Mouse (Mus musculus) T-helper 2 cell (primary cell): ENCODE measurements at regions not wholly inside any gene's neighbourhood (a gene's known extent, or its start where the extent isn't known, plus 50 kb on each side); places are given as distances from the start of the nearest gene placed in this dataset.

Experiments used
- in situ Hi-C: fragments of 300-600 bp; cut with MboI, MseI; formaldehyde crosslinking; loops from one replicate; pipeline ENCODE4 v1.15.1; 2025; ENCODE audit warnings: high pct_unique_total_duplicates

GRCm38 (mm10) chr14:24997786-24998509 lies 461.0 kb upstream of the Zmiz1 start:
- in situ Hi-C loops = loop anchor here (25.0 kb wide), 1 partner anchor 564 kb away; no protein-coding TSS in a partner anchor

GRCm38 (mm10) chr14:24999008-24999572 lies 459.9 kb upstream of the Zmiz1 start:
- in situ Hi-C loops = loop anchor here (25.0 kb wide), 1 partner anchor 563 kb away; no protein-coding TSS in a partner anchor

GRCm38 (mm10) chr14:25005241-25005946 lies 453.6 kb upstream of the Zmiz1 start:
- in situ Hi-C loops = no loop called here

- in situ Hi-C loops = no loop called here
Observed at GRCm38 (mm10) chr14:25011926-25012325, 447.1 kb upstream of the Zmiz1 start.

- in situ Hi-C loops = no loop called here
Observed at GRCm38 (mm10) chr14:25015288-25016238, 443.4 kb upstream of the Zmiz1 start.

GRCm38 (mm10) chr14:25017860-25018259 lies 441.1 kb upstream of the Zmiz1 start:
- in situ Hi-C loops = no loop called here

GRCm38 (mm10) chr14:25019306-25019905 lies 439.6 kb upstream of the Zmiz1 start:
- in situ Hi-C loops = no loop called here

GRCm38 (mm10) chr14:25022523-25023269 lies 436.3 kb upstream of the Zmiz1 start:
- in situ Hi-C loops = no loop called here

GRCm38 (mm10) chr14:25023270-25023800 lies 435.6 kb upstream of the Zmiz1 start:
- in situ Hi-C loops = no loop called here

GRCm38 (mm10) chr14:25025074-25025473 lies 433.9 kb upstream of the Zmiz1 start:
- in situ Hi-C loops = loop anchor here (25.0 kb wide), 1 partner anchor 1013 kb away; the partner anchor contains the start of gene Kcnma1

- in situ Hi-C loops = loop anchor here (25.0 kb wide), 1 partner anchor 1015 kb away; the partner anchor contains the start of gene Kcnma1
Observed at GRCm38 (mm10) chr14:25027076-25027475, 431.9 kb upstream of the Zmiz1 start.

GRCm38 (mm10) chr14:25027842-25028241 lies 431.1 kb upstream of the Zmiz1 start:
- in situ Hi-C loops = loop anchor here (25.0 kb wide), 1 partner anchor 1016 kb away; the partner anchor contains the start of gene Kcnma1

GRCm38 (mm10) chr14:25030881-25031280 lies 428.1 kb upstream of the Zmiz1 start:
- in situ Hi-C loops = loop anchor here (25.0 kb wide), 1 partner anchor 1019 kb away; the partner anchor contains the start of gene Kcnma1

GRCm38 (mm10) chr14:25031756-25032680 lies 427.0 kb upstream of the Zmiz1 start:
- in situ Hi-C loops = loop anchor here (25.0 kb wide), 1 partner anchor 1020 kb away; the partner anchor contains the start of gene Kcnma1

- in situ Hi-C loops = loop anchor here (25.0 kb wide), 1 partner anchor 1021 kb away; the partner anchor contains the start of gene Kcnma1
Observed at GRCm38 (mm10) chr14:25032899-25033298, 426.1 kb upstream of the Zmiz1 start.

GRCm38 (mm10) chr14:25042265-25042664 lies 416.7 kb upstream of the Zmiz1 start:
- in situ Hi-C loops = loop anchor here (25.0 kb wide), 1 partner anchor 1030 kb away; the partner anchor contains the start of gene Kcnma1

GRCm38 (mm10) chr14:25044106-25044505 lies 414.9 kb upstream of the Zmiz1 start:
- in situ Hi-C loops = loop anchor here (25.0 kb wide), 1 partner anchor 1032 kb away; the partner anchor contains the start of gene Kcnma1

- in situ Hi-C loops = loop anchor here (25.0 kb wide), 1 partner anchor 1033 kb away; the partner anchor contains the start of gene Kcnma1
Observed at GRCm38 (mm10) chr14:25044867-25045266, 414.1 kb upstream of the Zmiz1 start.
